Mouse (Mus musculus): ENCODE measurements around the gene Rpf1. TPM values are rescaled to one million over a fixed set of nuclear protein-coding genes. Genes with fewer than 3 reads are reported as not detected.
A peak's percentile ranks its signal among the peaks of the same experiment; 100 is the strongest.

Rpf1 gene
- total and polyA plus RNA-seq, 3 experiments: 5.8 to 15.3 (median 13.0) TPM

DNA sequence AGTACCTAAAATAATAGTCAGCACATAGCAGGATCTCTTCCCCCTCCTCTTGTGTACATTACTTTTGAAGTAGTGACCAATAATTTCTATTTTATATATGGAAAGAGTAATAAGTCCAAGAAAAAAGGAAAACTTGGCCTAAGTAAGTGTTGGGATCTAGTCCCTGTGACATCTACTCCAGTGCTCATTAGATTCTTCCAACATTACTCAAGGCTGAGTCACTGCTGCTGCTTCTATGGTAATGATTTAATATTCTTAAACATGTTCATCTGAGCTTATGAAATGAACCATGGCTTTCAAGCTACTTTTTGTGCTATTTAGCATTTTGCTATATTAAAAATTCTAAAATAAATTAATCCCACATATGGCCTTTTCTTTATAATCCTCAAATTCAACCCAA is 47.5 kb downstream of the Rpf1 start:
- intact Hi-C loops (cut with DNase I): no loop called here
- DNase-seq: no peak
- Histone ChIP-seq H3K27ac (no peak overlapping the region), H3K4me3 (no peak overlapping the region), H3K27me3 (ENCODE audit: control insufficient read depth, insufficient read depth, low read length) (no peaks in the 10 kb centered on the region), H3K4me1 (ENCODE audit: control insufficient read depth, insufficient read depth, low read length) (no peaks in the 10 kb centered on the region), H3K79me2 (replicated peaks; ENCODE audit: control insufficient read depth, insufficient read depth, low read length) (no peaks in the 10 kb centered on the region), H3K9ac (ENCODE audit: low read depth, low read length) (no peak overlapping the region), H3K36me3 (ENCODE audit: control insufficient read depth, insufficient read depth, low read length) (no peaks in the 10 kb centered on the region)
- no peak for TF ChIP-seq POLR2A (IDR thresholded peaks at IDR 0.05; ENCODE audit: insufficient read depth, low read depth, low read length)
- TF ChIP-seq EP300 (IDR thresholded peaks at IDR 0.05; ENCODE audit: insufficient read depth, low read depth, low read length): no peak
- TF ChIP-seq CTCF (IDR thresholded peaks at IDR 0.05): no peak

DNA sequence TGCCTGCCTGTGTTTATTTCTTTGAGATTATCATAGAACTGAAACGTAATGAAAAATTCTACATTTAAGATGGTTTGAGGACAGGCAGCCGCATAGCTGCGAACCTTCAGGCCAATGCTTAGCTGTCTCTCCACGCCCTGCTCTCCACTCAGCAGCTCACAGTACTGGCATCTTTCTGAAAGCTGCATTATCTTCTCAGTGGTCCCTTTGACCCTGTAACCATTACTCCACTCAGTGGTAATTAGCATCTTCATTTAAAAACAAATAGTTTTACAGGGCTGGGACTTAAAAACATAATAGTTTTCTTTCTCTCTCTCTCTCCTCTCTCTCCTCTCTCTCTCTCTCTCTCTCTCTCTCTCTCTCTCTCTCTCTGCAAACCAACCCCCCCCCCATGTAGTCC is 48.6 kb downstream of the Rpf1 start:
- H3K36me3 ChIP-seq (ENCODE audit: control insufficient read depth, insufficient read depth, low read length): no peaks in the 10 kb centered on the region
- intact Hi-C loops (cut with DNase I): no loop called here
- TF ChIP-seq EP300 (IDR thresholded peaks at IDR 0.05; ENCODE audit: insufficient read depth, low read depth, low read length): no peak
- TF ChIP-seq CTCF (IDR thresholded peaks at IDR 0.05): no peak
- TF ChIP-seq POLR2A (IDR thresholded peaks at IDR 0.05; ENCODE audit: insufficient read depth, low read depth, low read length): no peak
- no peaks in the 10 kb centered on the region for H3K79me2 ChIP-seq (replicated peaks; ENCODE audit: control insufficient read depth, insufficient read depth, low read length)
- WGBS: 87% methylated on average over 4 of the region's 4 CpGs
- no peak overlapping the region for H3K4me3 ChIP-seq
- no peak overlapping the region for H3K27ac ChIP-seq
- DNase-seq: no peak
- no peak overlapping the region for H3K9ac ChIP-seq (ENCODE audit: low read depth, low read length)
- H3K4me1 ChIP-seq (ENCODE audit: control insufficient read depth, insufficient read depth, low read length): no peaks in the 10 kb centered on the region
- no peaks in the 10 kb centered on the region for H3K27me3 ChIP-seq (ENCODE audit: control insufficient read depth, insufficient read depth, low read length)

DNA sequence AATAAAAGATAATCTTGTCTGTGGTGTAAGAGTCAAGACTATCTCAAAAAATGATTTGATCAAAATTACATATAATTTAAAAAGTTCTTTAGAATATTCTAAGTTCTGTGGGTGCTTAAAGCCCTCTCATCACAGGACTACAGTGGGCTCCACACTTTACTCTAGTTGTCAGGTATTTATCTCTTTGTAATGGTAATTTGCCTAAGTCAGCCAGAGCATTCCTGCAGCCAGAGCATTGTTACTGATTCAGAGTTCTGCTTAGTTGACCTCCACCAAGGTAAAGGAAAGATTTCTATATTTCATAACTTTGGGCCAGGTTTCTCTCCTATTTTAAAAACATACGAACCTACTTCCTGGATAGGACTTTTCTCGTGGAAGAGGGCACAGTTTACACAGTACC is 52.0 kb downstream of the Rpf1 start:
- TF ChIP-seq EP300 (IDR thresholded peaks at IDR 0.05; ENCODE audit: insufficient read depth, low read depth, low read length) (no peak), POLR2A (IDR thresholded peaks at IDR 0.05; ENCODE audit: insufficient read depth, low read depth, low read length) (no peak), CTCF (IDR thresholded peaks at IDR 0.05) (no peak)
- no peaks in the 10 kb centered on the region for H3K79me2 ChIP-seq (replicated peaks; ENCODE audit: control insufficient read depth, insufficient read depth, low read length)
- H3K27me3 ChIP-seq (ENCODE audit: control insufficient read depth, insufficient read depth, low read length): no peaks in the 10 kb centered on the region
- 71% methylated on average over 2 of the region's 2 CpGs for WGBS
- H3K4me1 ChIP-seq (ENCODE audit: control insufficient read depth, insufficient read depth, low read length): no peaks in the 10 kb centered on the region
- no peak overlapping the region for H3K9ac ChIP-seq (ENCODE audit: low read depth, low read length)
- H3K27ac ChIP-seq: no peak overlapping the region
- no peaks in the 10 kb centered on the region for H3K36me3 ChIP-seq (ENCODE audit: control insufficient read depth, insufficient read depth, low read length)
- no peak overlapping the region for H3K4me3 ChIP-seq
- no peak for DNase-seq
- intact Hi-C loops (cut with DNase I): no loop called here

DNA sequence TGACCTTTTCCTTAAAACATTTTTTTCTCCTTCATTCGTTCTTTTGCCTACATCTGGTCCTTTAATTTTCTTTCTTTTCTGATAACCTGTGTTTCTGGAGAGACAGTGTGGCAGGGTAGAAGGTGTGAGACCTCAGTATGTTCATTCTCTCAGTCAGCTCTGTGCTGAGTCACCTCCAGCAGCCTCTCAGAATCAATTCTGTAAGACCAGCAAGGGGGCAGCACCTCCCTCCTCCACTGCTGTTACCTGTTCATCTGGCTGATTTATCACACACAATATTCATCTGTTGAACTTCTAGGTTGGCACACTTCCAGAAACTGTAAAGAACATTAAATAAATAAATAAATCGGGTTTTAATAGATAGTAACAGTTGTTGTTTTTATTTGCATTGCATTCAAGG is 58.3 kb downstream of the Rpf1 start:
- Histone ChIP-seq H3K4me1 (ENCODE audit: control insufficient read depth, insufficient read depth, low read length) (no peaks in the 10 kb centered on the region), H3K9ac (ENCODE audit: low read depth, low read length) (no peak overlapping the region), H3K27ac (no peak overlapping the region), H3K36me3 (ENCODE audit: control insufficient read depth, insufficient read depth, low read length) (no peaks in the 10 kb centered on the region), H3K4me3 (no peak overlapping the region), H3K27me3 (ENCODE audit: control insufficient read depth, insufficient read depth, low read length) (no peaks in the 10 kb centered on the region), H3K79me2 (replicated peaks; ENCODE audit: control insufficient read depth, insufficient read depth, low read length) (no peaks in the 10 kb centered on the region)
- WGBS: 45% methylated on average over 2 of the region's 2 CpGs
- peak; percentile 23; the same call in 1 of the 2 replicates for TF ChIP-seq CTCF (IDR thresholded peaks at IDR 0.05)
- TF ChIP-seq EP300 (IDR thresholded peaks at IDR 0.05; ENCODE audit: insufficient read depth, low read depth, low read length): no peak
- no peak for DNase-seq
- intact Hi-C loops (cut with DNase I): no loop called here

Other genes starting within 250 kb of the Rpf1 start
- 10 to 100 TPM; 12.5 to 14.1 TPM for gene Ssx2ip, start 116.8 kb downstream of the Rpf1 start, total RNA-seq (2021)
- gene Ssx2ip, start 116.8 kb downstream of the Rpf1 start, polyA plus RNA-seq (2012; rRNA removed): 3.1 and 4.1 TPM in 2 replicates
- gene Ctbs, start 71.6 kb downstream of the Rpf1 start, total RNA-seq (2021): 1 to 10 TPM; 3.2 to 3.7 TPM
- 1.7 and 3.6 TPM in 2 replicates for gene Ctbs, start 71.6 kb downstream of the Rpf1 start, polyA plus RNA-seq (2012; rRNA removed)
- gene Spata1, start 21.7 kb downstream of the Rpf1 start, total RNA-seq (2021): 1 to 10 TPM; 1.4 to 2.3 TPM
- gene Spata1, start 21.7 kb downstream of the Rpf1 start, polyA plus RNA-seq (2012; rRNA removed): 1.2 and 1.8 TPM in 2 replicates
- 100 to 1,000 TPM; 216 to 264 TPM for gene Gng5, start 21.6 kb downstream of the Rpf1 start, total RNA-seq (2021)
- 331 and 445 TPM in 2 replicates for gene Gng5, start 21.6 kb downstream of the Rpf1 start, polyA plus RNA-seq (2012; rRNA removed)
- not detected for gene Uox, start 49.0 kb upstream of the Rpf1 start, total RNA-seq (2021)
- 0.50 TPM in 1 of 2 replicates, not detected in the other for gene Uox, start 49.0 kb upstream of the Rpf1 start, polyA plus RNA-seq (2012; rRNA removed)
- not detected for gene Dnase2b, start 94.2 kb upstream of the Rpf1 start, total RNA-seq (2021)
- gene Dnase2b, start 94.2 kb upstream of the Rpf1 start, polyA plus RNA-seq (2012; rRNA removed): not detected in 2 replicates
- not detected for gene 4930503B20Rik, start 129.9 kb upstream of the Rpf1 start, total RNA-seq (2021)
- 0.09 and 0.16 TPM in 2 replicates for gene 4930503B20Rik, start 129.9 kb upstream of the Rpf1 start, polyA plus RNA-seq (2012; rRNA removed)
- gene Samd13, start 164.2 kb upstream of the Rpf1 start, total RNA-seq (2021): 1 to 10 TPM; 1.9 to 2.1 TPM
- 1.0 and 1.1 TPM in 2 replicates for gene Samd13, start 164.2 kb upstream of the Rpf1 start, polyA plus RNA-seq (2012; rRNA removed)

All from heart, adult 2 months (tissue).